Mouse (Mus musculus): Measurements from ENCODE around the gene Gphb5.

- TF ChIP-seq POLR2A (IDR thresholded peaks at IDR 0.05; ENCODE audit: insufficient read depth, low read length) = no peak
- TF ChIP-seq CTCF (IDR thresholded peaks at IDR 0.05; ENCODE audit: low read depth, low read length) = no peak
- no peak for TF ChIP-seq EP300 (IDR thresholded peaks at IDR 0.05; ENCODE audit: insufficient read depth, low read depth, low read length)
Measured at GRCm38 (mm10) chr12:75459656-75460055, 43.1 kb upstream of the Gphb5 start.

All from ES-Bruce4 (cell line).